Mouse (Mus musculus) CH12.LX (cell line): ENCODE data around the gene Pou2f1. TPM values are rescaled to one million over a fixed set of nuclear protein-coding genes. Genes with fewer than 3 reads are reported as not detected.

Source experiments
- DNase-seq: peaks from one replicate; pipeline ENCODE4 v3.0.0-alpha.2; 2013; ENCODE audit errors: extremely low read depth
- H3K27ac ChIP-seq: 2 replicates; pipeline ENCODE4 v1.5.1; 2012; ENCODE audit warnings: low read depth, mild to moderate bottlenecking, control low read depth, moderate library complexity; ENCODE audit not compliant: insufficient read depth
- H3K27me3 ChIP-seq: replicated peaks from 2 replicates; pipeline ENCODE3; 2012; ENCODE audit warnings: inconsistent platforms
- H3K36me3 ChIP-seq, 2 experiments: replicated peaks in 1 of 2; 2 replicates each; pipeline versions ENCODE3 to v1.6.1; 2012; ENCODE audit warnings: inconsistent platforms in 1 of 2, low read length in 1 of 2, mild to moderate bottlenecking in 1 of 2, mixed read lengths in 1 of 2, moderate library complexity in 1 of 2; ENCODE audit not compliant: control insufficient read depth in 1 of 2, insufficient read depth in 1 of 2
- H3K4me1 ChIP-seq, 2 experiments: 2 replicates each; pipeline ENCODE4 v1.6.1; 2012; ENCODE audit warnings: inconsistent platforms in 1 of 2, moderate library complexity in 1 of 2; ENCODE audit not compliant: insufficient read depth in 2 of 2, control insufficient read depth in 1 of 2
- H3K4me2 ChIP-seq: 2 replicates; pipeline ENCODE4 v1.6.1; 2012; ENCODE audit warnings: low read depth, mild to moderate bottlenecking, control low read depth; ENCODE audit not compliant: poor library complexity, insufficient read depth, severe bottlenecking
- H3K4me3 ChIP-seq, 3 experiments: fragments of 150-350 bp in 1 of 3; sonication (generic) in 1 of 3; replicated peaks in 1 of 3; 2 replicates each; pipeline versions ENCODE3 to v1.5.1; 2011 to 2012; ENCODE audit warnings: low read depth in 2 of 3, low read length in 2 of 3, mild to moderate bottlenecking in 2 of 3, moderate library complexity in 2 of 3, control low read depth in 1 of 3, improper control_type of control experiment in 1 of 3, inconsistent platforms in 1 of 3, mixed read lengths in 1 of 3; ENCODE audit not compliant: poor library complexity in 1 of 3
- H3K79me2 ChIP-seq: replicated peaks from 2 replicates; pipeline ENCODE4 v1.6.1; 2012; ENCODE audit warnings: mild to moderate bottlenecking, moderate library complexity; ENCODE audit not compliant: control insufficient read depth, poor library complexity, insufficient read depth, severe bottlenecking; ENCODE audit errors: extremely low read depth
- H3K9ac ChIP-seq: 2 replicates; pipeline ENCODE4 v1.6.1; 2012; ENCODE audit warnings: low read depth, mild to moderate bottlenecking, control low read depth, moderate library complexity; ENCODE audit not compliant: insufficient read depth
- H3K9me3 ChIP-seq: replicated peaks from 2 replicates; pipeline ENCODE3; 2012; ENCODE audit warnings: low read length, inconsistent platforms, mixed read lengths
- BHLHE40 ChIP-seq: IDR thresholded peaks from 2 replicates; pipeline ENCODE4 v1.6.1; 2011; ENCODE audit warnings: mild to moderate bottlenecking, low read depth, low read length, improper control_type of control experiment
- CHD2 ChIP-seq: IDR thresholded peaks from 2 replicates; pipeline ENCODE4 v1.6.1; 2011; ENCODE audit warnings: low read length, improper control_type of control experiment
- E2F4 ChIP-seq: IDR thresholded peaks from 2 replicates; pipeline ENCODE4 v1.6.1; 2011; ENCODE audit warnings: low read depth, low read length, improper control_type of control experiment; ENCODE audit not compliant: insufficient replicate concordance
- EP300 ChIP-seq: IDR thresholded peaks from 2 replicates; pipeline ENCODE4 v1.6.1; 2011; ENCODE audit warnings: low read length, improper control_type of control experiment
- ETS1 ChIP-seq: conservative IDR thresholded peaks from 2 replicates; pipeline ENCODE4 v1.6.1; 2012; ENCODE audit warnings: low read depth, mild to moderate bottlenecking, inconsistent platforms, low read length, improper control_type of control experiment, moderate library complexity
- GABPA ChIP-seq: IDR thresholded peaks from 2 replicates; pipeline ENCODE4 v1.6.1; 2012; ENCODE audit warnings: low read depth, low read length, improper control_type of control experiment, inconsistent platforms; ENCODE audit not compliant: insufficient replicate concordance
- HCFC1 ChIP-seq: IDR thresholded peaks from 2 replicates; pipeline ENCODE4 v1.6.1; 2012; ENCODE audit warnings: low read depth, mild to moderate bottlenecking, inconsistent platforms, low read length, improper control_type of control experiment
- JUND ChIP-seq: conservative IDR thresholded peaks from 2 replicates; pipeline ENCODE4 v1.6.1; 2011; ENCODE audit warnings: low read depth, low read length, improper control_type of control experiment
- KAT2A ChIP-seq: IDR thresholded peaks from 2 replicates; pipeline ENCODE4 v1.6.1; 2012; ENCODE audit warnings: low read length, improper control_type of control experiment, inconsistent platforms; ENCODE audit not compliant: insufficient replicate concordance
- MAX ChIP-seq: IDR thresholded peaks from 2 replicates; pipeline ENCODE4 v1.6.1; 2011; ENCODE audit warnings: low read length, improper control_type of control experiment
- MEF2A ChIP-seq: IDR thresholded peaks from 2 replicates; pipeline ENCODE4 v1.6.1; 2014; ENCODE audit warnings: low read depth, mild to moderate bottlenecking, inconsistent platforms, low read length, improper control_type of control experiment, borderline replicate concordance
- MXI1 ChIP-seq: IDR thresholded peaks from 2 replicates; pipeline ENCODE4 v1.6.1; 2011; ENCODE audit warnings: mild to moderate bottlenecking, low read depth, low read length, improper control_type of control experiment
- MYC ChIP-seq: IDR thresholded peaks from 2 replicates; pipeline ENCODE4 v1.6.1; 2011; ENCODE audit warnings: low read depth, mild to moderate bottlenecking, improper control_type of control experiment, low read length
- PAX5 ChIP-seq: IDR thresholded peaks from 2 replicates; pipeline ENCODE4 v1.6.1; 2012; ENCODE audit warnings: low read length, inconsistent platforms, mixed read lengths
- POLR2A ChIP-seq: IDR thresholded peaks from 2 replicates; pipeline ENCODE4 v1.6.1; 2011; ENCODE audit warnings: low read depth, mild to moderate bottlenecking, improper control_type of control experiment, low read length
- POLR2AphosphoS2 ChIP-seq: IDR thresholded peaks from 2 replicates; pipeline ENCODE4 v1.6.1; 2011; ENCODE audit warnings: low read depth, low read length, improper control_type of control experiment
- SIN3A ChIP-seq: IDR thresholded peaks from 2 replicates; pipeline ENCODE4 v1.6.1; 2012; ENCODE audit warnings: low read length, improper control_type of control experiment, inconsistent platforms
- SMC3 ChIP-seq: IDR thresholded peaks from 2 replicates; pipeline ENCODE4 v1.6.1; 2011; ENCODE audit warnings: low read depth, low read length, improper control_type of control experiment
- TBP ChIP-seq: conservative IDR thresholded peaks from 2 replicates; pipeline ENCODE4 v1.6.1; 2011; ENCODE audit warnings: low read depth, low read length, improper control_type of control experiment
- ZC3H11A ChIP-seq: IDR thresholded peaks from 2 replicates; pipeline ENCODE4 v1.6.1; 2012; ENCODE audit warnings: low read depth, mild to moderate bottlenecking, inconsistent platforms, low read length, improper control_type of control experiment
- ZKSCAN1 ChIP-seq: IDR thresholded peaks from 2 replicates; pipeline ENCODE4 v1.6.1; 2012; ENCODE audit warnings: low read depth, inconsistent platforms, low read length, improper control_type of control experiment, borderline replicate concordance
- ZNF384 ChIP-seq: IDR thresholded peaks from 2 replicates; pipeline ENCODE4 v1.6.1; 2012; ENCODE audit warnings: low read depth, low read length, improper control_type of control experiment, inconsistent platforms
- dilution Hi-C: fragments of 300-500 bp; cut with MboI; formaldehyde crosslinking; loops from 2 replicates; pipeline ENCODE4 v1.14.3; 2020; ENCODE audit warnings: low sequenced_read_pairs; ENCODE audit not compliant: extremely low pct_unique_long_range_greater_than_20kb, extremely low pct_ligation_motif_present
- in situ Hi-C: fragments of 300-500 bp; cut with MboI; formaldehyde crosslinking; loops from 3 replicates; pipeline ENCODE4 v1.14.3; 2019; ENCODE audit warnings: low sequenced_read_pairs, low pct_ligation_motif_present, low pct_unique_long_range_greater_than_20kb, mixed read lengths
- polyA plus RNA-seq: library from polyadenylated mRNA; unstranded; fragments of >175 nt; gene quantifications from 2 replicates; pipeline ENCODE4 v1.2.1, GENCODE M21; 2012; ENCODE audit warnings: low read depth; ENCODE audit not compliant: insufficient read length
- total RNA-seq, 2 experiments: library from RNA; depleted of rRNA; stranded (reverse); fragments of 300-350 nt in 1 of 2; fragments of >200 nt in 1 of 2; gene quantifications; 2 replicates each; pipeline ENCODE4 v1.2.3; 2012 to 2014

Pou2f1 gene
- total and polyA plus RNA-seq, 3 experiments = 6.4 to 18.3 (median 7.4) TPM

DNA sequence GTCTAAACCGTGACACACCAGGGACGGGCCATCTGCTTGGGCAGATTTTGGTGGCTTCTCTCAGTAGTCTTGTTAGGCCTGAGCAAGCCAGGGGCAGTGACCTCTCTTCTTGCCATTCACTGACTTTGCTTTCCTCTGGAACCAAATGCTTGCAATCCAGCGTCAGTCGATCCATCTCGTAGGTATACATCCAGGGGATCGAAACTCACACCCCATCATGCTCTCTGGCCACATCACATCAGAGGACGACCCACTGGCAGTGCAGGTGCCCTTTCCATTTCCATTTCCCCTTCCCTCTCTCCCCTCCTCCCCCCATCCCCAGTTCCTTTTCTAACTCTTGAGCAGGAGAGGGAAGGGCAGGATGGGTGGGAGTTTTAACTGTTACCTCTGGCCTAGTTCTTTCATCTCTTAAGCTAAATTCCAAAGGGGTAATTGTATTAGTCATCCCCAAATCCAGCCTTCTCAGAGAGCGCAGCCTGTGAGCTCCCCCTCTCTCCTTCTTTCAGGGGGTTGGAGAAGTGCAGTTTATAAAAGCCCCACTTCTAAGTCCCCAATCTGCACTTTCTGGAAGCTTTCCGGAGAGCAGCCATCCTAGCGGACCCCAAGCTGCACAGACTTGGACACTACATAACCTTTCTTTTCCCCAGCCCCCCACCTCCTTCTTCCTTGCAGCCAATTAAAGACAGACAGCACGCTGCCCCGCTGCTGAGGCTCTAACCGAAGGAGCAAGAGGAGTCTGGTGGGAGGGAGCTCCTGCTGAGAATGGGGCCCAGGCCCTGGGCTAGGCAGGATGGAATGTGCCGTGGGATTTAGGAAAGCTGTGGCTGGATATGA is 42.8 kb upstream of the Pou2f1 start:
- Histone ChIP-seq H3K9ac (no peak overlapping the region), H3K27me3 (peaks cover 11% of the 10 kb centered on the region), H3K4me3 (no peak overlapping the region), H3K4me2 (no peak overlapping the region), H3K36me3 (no peaks in the 10 kb centered on the region), H3K4me1 (peaks cover 0 to 6% of the 10 kb centered on the region in 2 experiments; a peak in 2 of 4 replicates), H3K79me2 (no peaks in the 10 kb centered on the region), H3K9me3 (no peaks in the 10 kb centered on the region), H3K27ac (no peak overlapping the region)
- no peak for DNase-seq
- dilution Hi-C loops = no loop called here
- in situ Hi-C loops = no loop called here
- TF ChIP-seq BHLHE40 (no peak), POLR2AphosphoS2 (no peak), PAX5 (no peak), EP300 (no peak), JUND (no peak), KAT2A (no peak), HCFC1 (no peak), MEF2A (no peak), SMC3 (no peak), MAX (no peak), SIN3A (no peak), ZKSCAN1 (no peak), E2F4 (no peak)

DNA sequence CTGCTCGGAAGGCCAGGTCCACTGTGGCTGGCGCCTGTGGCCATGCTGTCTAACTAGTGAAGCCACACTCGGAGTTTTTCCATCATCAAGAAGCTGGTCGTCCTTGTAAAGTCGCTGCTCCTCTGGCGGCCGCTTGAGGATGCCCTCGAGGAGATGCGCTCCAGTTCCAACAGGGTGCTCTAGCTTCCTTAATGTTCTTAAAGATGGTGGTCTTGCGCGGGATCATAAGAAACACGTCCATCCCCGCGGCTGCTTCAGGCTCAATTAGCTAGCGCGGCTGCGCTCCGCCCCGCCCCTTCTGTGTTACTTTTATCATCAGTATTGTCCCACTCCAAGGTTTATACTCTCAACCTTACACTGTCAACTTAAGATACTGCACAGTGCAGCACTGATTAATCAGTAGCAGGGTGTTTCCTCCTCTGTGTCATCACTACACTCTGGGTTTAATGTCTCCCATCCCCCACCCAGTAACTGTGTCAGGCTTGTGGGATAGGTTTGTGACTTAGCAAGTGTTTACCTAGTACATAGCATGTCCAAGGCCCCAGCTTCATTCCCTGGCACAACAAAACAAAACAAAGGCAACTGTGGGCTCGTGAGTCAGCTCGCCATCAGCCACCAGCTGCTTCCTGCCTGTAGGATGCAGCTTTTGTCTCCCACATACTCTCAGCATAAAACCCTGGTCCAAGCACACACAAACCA is 41.1 kb upstream of the Pou2f1 start:
- peaks cover 0 to 6% of the 10 kb centered on the region in 2 experiments; a peak in 2 of 4 replicates for H3K4me1 ChIP-seq

More for the DNA sequence above, 41.1 kb upstream of the Pou2f1 start:
- Histone ChIP-seq H3K9me3 (no peaks in the 10 kb centered on the region), H3K27me3 (peaks cover 6% of the 10 kb centered on the region), H3K4me3 (no peak overlapping the region), H3K9ac (no peak overlapping the region), H3K4me2 (no peak overlapping the region), H3K27ac (no peak overlapping the region), H3K36me3 (no peaks in the 10 kb centered on the region), H3K79me2 (no peaks in the 10 kb centered on the region)
- no peak for DNase-seq
- in situ Hi-C loops = no loop called here
- dilution Hi-C loops = no loop called here
- TF ChIP-seq ETS1 (no peak), GABPA (no peak), ZNF384 (no peak), MAX (no peak), POLR2A (no peak), KAT2A (no peak), TBP (no peak), POLR2AphosphoS2 (no peak), CHD2 (no peak), ZC3H11A (no peak), ZKSCAN1 (no peak), MYC (no peak), MXI1 (no peak), EP300 (no peak)
